Mouse (Mus musculus) limb, embryonic 13.5 days (tissue): ENCODE results near the gene Rptor. TPM values are rescaled to one million over a fixed set of nuclear protein-coding genes. Genes with fewer than 3 reads are reported as not detected.

Experiments used
- ATAC-seq: fragments of 200-750 bp; cut with Nextera tagmentation; 2 replicates; pipeline ENCODE4 v1.8.0; 2017; ENCODE audit warnings: low read depth, moderate number of reproducible peaks, moderate TSS enrichment; ENCODE audit not compliant: low FRiP score
- H3K27ac ChIP-seq: fragments of 300-500 bp; sonication (generic); 2 replicates; pipeline ENCODE4 v1.5.1; 2015; ENCODE audit warnings: inconsistent platforms, mild to moderate bottlenecking, moderate library complexity
- H3K27me3 ChIP-seq: fragments of 300-500 bp; sonication (generic); 2 replicates; pipeline ENCODE4 v1.6.1; 2015; ENCODE audit warnings: mild to moderate bottlenecking, inconsistent platforms
- H3K36me3 ChIP-seq: fragments of 300-500 bp; sonication (generic); 2 replicates; pipeline ENCODE4 v1.6.1; 2015; ENCODE audit warnings: inconsistent platforms, mild to moderate bottlenecking, moderate library complexity
- H3K4me1 ChIP-seq: fragments of 300-500 bp; sonication (generic); 2 replicates; pipeline ENCODE4 v1.6.1; 2015; ENCODE audit warnings: inconsistent platforms
- H3K4me2 ChIP-seq: fragments of 300-500 bp; sonication (generic); replicated peaks from 2 replicates; pipeline ENCODE4 v1.6.1; 2015; ENCODE audit warnings: inconsistent platforms, mild to moderate bottlenecking, moderate library complexity
- H3K4me3 ChIP-seq: fragments of 300-500 bp; sonication (generic); 2 replicates; pipeline ENCODE4 v1.5.1; 2015; ENCODE audit warnings: moderate library complexity, mild to moderate bottlenecking, inconsistent platforms
- H3K9ac ChIP-seq: fragments of 300-500 bp; sonication (generic); 2 replicates; pipeline ENCODE4 v1.6.1; 2015; ENCODE audit warnings: mild to moderate bottlenecking, inconsistent platforms
- H3K9me3 ChIP-seq: fragments of 300-500 bp; sonication (generic); 2 replicates; pipeline ENCODE4 v1.6.1; 2016; ENCODE audit warnings: inconsistent platforms
- WGBS: fragments of 180-500 bp; shearing (Covaris S2); methylation state at CpG from one replicate; pipeline ENCODE4 v1.1.7; 2015; 5-methylcytosine and 5-hydroxymethylcytosine counted together
- polyA plus RNA-seq: library from polyadenylated mRNA; unstranded; fragments of >200 nt; fragmentation: Nextera tagmentation; extraction: Ambion mirVana; gene quantifications from 2 replicates; pipeline ENCODE4 v1.2.1, GENCODE M21; 2015

Gene Rptor
- polyA plus RNA-seq, 1 experiment from 2014 or later, result 11.2 TPM

DNA sequence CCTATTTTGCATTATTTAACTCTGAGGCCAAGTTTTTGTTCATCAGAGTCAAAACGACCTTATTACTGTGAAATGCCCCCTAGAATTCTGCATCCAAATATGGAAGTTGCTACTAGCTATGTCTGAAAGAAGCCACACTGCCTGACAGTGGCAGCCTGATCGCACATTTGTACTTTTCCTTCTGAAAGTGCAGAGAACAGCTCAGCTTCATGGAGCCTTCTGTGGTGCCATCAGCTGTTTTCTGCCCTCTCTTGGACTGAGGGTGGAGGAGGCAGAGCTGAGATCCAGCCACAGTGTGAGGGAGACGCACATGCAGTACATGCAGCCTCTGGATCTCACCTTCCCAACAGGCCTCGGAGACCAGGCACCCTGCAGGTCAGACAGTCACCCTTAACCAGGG is 265.9 kb downstream of the Rptor start:
- WGBS, result 82% methylated on average over 4 of the region's 4 CpGs
- no peak overlapping the region for H3K27ac ChIP-seq
- ATAC-seq, result no peak

DNA sequence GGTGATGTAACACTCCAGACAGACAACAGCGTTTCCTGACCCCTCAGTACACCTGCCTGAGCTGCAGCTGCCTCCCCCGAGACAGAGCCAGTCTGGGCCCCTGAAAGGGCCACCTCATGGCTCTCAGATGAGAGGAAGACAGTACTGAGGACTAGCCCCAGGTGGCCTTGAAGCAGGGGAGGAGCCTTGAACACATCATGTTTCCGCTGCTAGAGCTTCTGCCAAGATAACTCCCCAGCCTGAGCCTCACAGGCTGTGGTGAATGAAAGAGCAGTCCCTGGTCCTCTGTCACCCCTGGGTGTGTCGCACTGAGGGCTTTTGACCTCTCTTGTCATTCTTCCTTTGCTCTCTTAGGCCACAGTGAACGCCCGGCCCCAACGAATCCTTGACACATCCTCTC is 268.4 kb downstream of the Rptor start:
- Histone ChIP-seq H3K27ac (no peak overlapping the region), H3K27me3 (no peaks in the 10 kb centered on the region), H3K9me3 (no peaks in the 10 kb centered on the region), H3K36me3 (peaks cover 77% of the 10 kb centered on the region), H3K4me3 (no peak overlapping the region), H3K4me1 (no peaks in the 10 kb centered on the region), H3K9ac (no peak overlapping the region), H3K4me2 (no peak overlapping the region)
- no peak for ATAC-seq
- WGBS, result 88% methylated on average over 7 of the region's 7 CpGs

More for the DNA sequence above, 265.9 kb downstream of the Rptor start:
- no peak overlapping the region for H3K4me3 ChIP-seq
- H3K4me2 ChIP-seq, result no peak overlapping the region
- H3K27me3 ChIP-seq, result no peaks in the 10 kb centered on the region
- no peak overlapping the region for H3K9ac ChIP-seq
- no peaks in the 10 kb centered on the region for H3K4me1 ChIP-seq
- peaks cover 58% of the 10 kb centered on the region for H3K36me3 ChIP-seq
- H3K9me3 ChIP-seq, result no peaks in the 10 kb centered on the region

DNA sequence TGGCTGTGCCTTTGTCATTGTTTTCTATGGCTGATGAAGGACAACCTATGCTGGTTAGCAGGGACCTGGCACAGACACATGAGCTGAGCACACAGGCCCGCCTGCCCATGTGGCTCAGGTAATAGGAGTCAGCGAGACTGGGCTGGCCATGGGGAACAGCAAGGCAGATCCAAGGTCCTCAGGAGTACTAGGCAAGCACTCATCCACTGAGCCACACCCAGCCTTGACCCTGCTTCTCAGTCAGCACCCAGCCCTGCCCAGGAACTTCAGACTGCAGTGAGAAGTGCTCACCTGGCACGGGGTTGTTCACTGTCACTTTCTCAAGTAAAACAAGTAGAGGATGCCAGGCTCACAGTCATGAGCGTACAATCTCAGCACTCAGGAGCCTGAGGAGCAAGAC is 270.9 kb downstream of the Rptor start:
- no peak overlapping the region for H3K4me2 ChIP-seq
- no peak overlapping the region for H3K27ac ChIP-seq
- H3K9me3 ChIP-seq, result no peaks in the 10 kb centered on the region
- WGBS, result 91% methylated on average over 4 of the region's 4 CpGs
- no peak overlapping the region for H3K4me3 ChIP-seq
- H3K36me3 ChIP-seq, result peaks cover 95% of the 10 kb centered on the region
- no peaks in the 10 kb centered on the region for H3K4me1 ChIP-seq
- no peaks in the 10 kb centered on the region for H3K27me3 ChIP-seq
- ATAC-seq, result no peak
- H3K9ac ChIP-seq, result no peak overlapping the region

DNA sequence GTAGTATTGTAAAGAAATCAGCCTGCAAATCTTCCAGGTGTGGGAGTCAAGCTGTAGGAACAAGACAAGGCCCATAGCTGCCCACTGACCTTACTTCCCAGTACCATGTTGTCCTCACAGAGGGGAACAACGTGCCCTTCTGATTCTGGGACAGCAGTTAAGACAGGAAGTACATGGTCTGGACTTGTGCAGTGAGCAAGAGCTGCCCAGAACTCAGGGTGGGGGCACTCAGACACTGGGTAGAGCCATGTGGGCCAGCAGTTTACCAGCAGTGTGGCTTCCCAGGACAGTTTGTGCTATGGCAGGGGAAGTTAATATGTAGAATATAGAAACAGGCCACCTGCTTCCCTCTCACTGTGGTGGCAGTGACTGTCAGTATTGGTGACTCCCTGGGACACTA is 272.1 kb downstream of the Rptor start:
- ATAC-seq, result no peak
- no peak overlapping the region for H3K9ac ChIP-seq
- H3K4me1 ChIP-seq, result no peaks in the 10 kb centered on the region
- H3K27ac ChIP-seq, result no peak overlapping the region
- H3K4me2 ChIP-seq, result no peak overlapping the region
- WGBS, result 71% methylated on average over 1 of the region's 1 CpGs
- H3K36me3 ChIP-seq, result peaks cover 95% of the 10 kb centered on the region
- no peak overlapping the region for H3K4me3 ChIP-seq
- no peaks in the 10 kb centered on the region for H3K27me3 ChIP-seq
- no peaks in the 10 kb centered on the region for H3K9me3 ChIP-seq

DNA sequence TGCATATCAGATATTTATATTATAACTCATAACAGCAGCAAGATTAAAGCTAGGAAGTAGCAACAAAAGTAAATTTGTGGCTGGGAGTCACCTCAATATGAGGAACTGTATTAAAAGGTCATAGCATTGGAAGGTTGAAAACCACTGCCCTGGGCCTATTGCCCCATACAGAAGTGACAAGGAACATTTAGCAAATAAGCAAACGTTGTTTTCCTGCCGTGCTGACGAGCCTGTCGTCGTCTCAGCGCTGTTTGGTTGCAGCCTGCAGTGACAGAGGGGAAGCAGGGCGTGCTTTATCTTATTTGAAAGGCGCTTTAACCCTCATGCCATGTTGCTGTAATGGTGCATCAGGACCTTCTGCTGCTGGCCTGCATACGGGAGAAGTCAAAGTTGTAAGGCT is 273.0 kb downstream of the Rptor start:
- Histone ChIP-seq H3K36me3 (peaks cover 97% of the 10 kb centered on the region), H3K27me3 (no peaks in the 10 kb centered on the region), H3K9me3 (no peaks in the 10 kb centered on the region), H3K9ac (no peak overlapping the region), H3K4me1 (no peaks in the 10 kb centered on the region), H3K4me2 (no peak overlapping the region), H3K4me3 (no peak overlapping the region), H3K27ac (no peak overlapping the region)
- ATAC-seq, result no peak
- 87% methylated on average over 9 of the region's 9 CpGs for WGBS

DNA sequence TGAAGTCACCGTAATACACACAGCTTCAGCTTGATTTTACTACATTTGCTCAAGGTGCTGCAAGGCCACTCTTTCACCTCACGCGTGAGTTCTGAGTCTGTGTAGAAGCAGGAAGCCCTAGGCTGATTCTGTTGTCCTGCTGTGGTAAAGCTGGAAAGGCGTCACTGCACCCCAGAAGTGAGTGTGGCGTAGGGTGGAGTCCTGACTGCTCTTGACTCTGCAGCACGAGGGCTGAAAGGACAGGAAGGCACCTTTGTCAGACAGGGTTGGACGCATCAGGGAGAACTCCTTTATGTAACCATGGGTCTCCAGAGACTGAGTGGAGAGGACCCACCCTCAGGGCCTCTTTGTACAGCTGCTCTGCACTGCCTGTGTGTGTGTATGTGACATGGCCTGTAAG is 274.4 kb downstream of the Rptor start:
- no peaks in the 10 kb centered on the region for H3K4me1 ChIP-seq
- H3K27ac ChIP-seq, result no peak overlapping the region
- peaks cover 88% of the 10 kb centered on the region for H3K36me3 ChIP-seq
- no peaks in the 10 kb centered on the region for H3K27me3 ChIP-seq
- no peak for ATAC-seq
- H3K9ac ChIP-seq, result no peak overlapping the region
- 92% methylated on average over 7 of the region's 7 CpGs for WGBS
- H3K4me3 ChIP-seq, result no peak overlapping the region
- H3K4me2 ChIP-seq, result no peak overlapping the region
- no peaks in the 10 kb centered on the region for H3K9me3 ChIP-seq

DNA sequence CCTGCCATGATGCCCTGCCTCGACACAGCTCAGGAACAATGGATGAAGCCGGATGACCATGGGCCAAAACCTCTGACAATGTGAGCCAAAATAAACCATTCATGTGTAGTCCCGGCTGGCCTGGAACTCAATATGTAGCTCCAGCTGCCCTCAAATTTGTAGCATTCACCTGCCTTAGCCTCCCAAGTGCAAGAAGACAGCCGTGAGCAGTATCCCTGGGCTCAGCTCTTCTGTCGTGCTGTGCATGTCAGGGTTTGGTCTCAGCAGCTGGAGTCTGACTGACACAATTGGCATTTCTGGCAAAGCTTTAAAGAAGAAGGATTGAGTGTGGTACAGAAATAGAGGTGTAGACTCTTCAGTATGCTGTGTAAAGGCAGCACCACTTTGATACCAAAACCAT is 276.9 kb downstream of the Rptor start:
- no peak for ATAC-seq
- peaks cover 74% of the 10 kb centered on the region for H3K36me3 ChIP-seq
- WGBS, result 94% methylated on average over 5 of the region's 5 CpGs

DNA sequence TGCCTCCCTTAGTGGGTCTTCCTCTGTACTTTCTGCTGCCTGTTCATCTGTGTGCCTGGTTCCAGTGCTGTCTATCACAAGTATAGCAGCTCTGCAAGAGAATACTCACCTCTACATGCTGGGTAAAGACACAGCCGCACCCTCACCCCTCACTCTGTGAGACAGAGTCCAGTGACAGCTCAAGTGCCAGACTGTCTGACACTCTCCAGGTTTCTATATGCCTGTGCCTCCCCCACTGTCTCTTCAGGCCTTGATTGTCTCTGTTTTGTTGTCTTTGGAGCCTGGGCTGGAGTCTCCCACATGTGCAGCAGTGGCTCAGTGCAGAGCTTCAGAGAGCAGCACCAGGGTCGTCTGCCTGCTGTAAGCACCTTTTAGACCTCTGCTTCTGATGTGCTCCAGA is 280.9 kb downstream of the Rptor start:
- Histone ChIP-seq H3K9me3 (no peaks in the 10 kb centered on the region), H3K36me3 (peaks cover 71% of the 10 kb centered on the region), H3K27ac (no peak overlapping the region), H3K9ac (no peak overlapping the region), H3K4me1 (no peaks in the 10 kb centered on the region), H3K4me3 (no peak overlapping the region), H3K27me3 (no peaks in the 10 kb centered on the region), H3K4me2 (no peak overlapping the region)
- ATAC-seq, result no peak
- 51% methylated on average over 2 of the region's 2 CpGs for WGBS

More for the DNA sequence above, 276.9 kb downstream of the Rptor start:
- Histone ChIP-seq H3K9ac (no peak overlapping the region), H3K4me1 (no peaks in the 10 kb centered on the region), H3K27me3 (no peaks in the 10 kb centered on the region), H3K27ac (no peak overlapping the region), H3K9me3 (no peaks in the 10 kb centered on the region), H3K4me3 (no peak overlapping the region), H3K4me2 (no peak overlapping the region)

DNA sequence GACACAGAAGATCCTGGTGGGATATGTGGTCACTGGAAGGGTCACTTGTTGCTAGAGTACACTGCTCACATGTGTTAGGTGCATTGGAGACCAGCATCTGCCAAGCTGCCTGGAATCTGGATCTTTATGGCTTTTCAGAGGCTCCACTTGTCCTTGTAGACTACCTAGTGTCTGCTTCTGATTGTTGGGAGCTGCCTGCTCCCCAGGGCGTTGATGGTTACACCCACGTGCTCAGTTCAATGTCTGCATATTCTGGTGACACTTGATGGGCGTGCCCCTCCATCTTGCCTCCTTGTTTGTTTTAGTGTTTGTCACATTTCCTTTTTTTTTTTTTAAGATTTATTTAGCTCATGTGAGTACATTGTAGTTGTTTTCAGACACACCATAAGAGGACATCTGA is 287.3 kb downstream of the Rptor start:
- WGBS, result 85% methylated on average over 3 of the region's 3 CpGs
- Histone ChIP-seq H3K4me2 (no peak overlapping the region), H3K27me3 (no peaks in the 10 kb centered on the region), H3K9ac (no peak overlapping the region), H3K27ac (no peak overlapping the region), H3K4me3 (no peak overlapping the region), H3K9me3 (no peaks in the 10 kb centered on the region), H3K4me1 (no peaks in the 10 kb centered on the region), H3K36me3 (peaks cover 92% of the 10 kb centered on the region)
- no peak for ATAC-seq

DNA sequence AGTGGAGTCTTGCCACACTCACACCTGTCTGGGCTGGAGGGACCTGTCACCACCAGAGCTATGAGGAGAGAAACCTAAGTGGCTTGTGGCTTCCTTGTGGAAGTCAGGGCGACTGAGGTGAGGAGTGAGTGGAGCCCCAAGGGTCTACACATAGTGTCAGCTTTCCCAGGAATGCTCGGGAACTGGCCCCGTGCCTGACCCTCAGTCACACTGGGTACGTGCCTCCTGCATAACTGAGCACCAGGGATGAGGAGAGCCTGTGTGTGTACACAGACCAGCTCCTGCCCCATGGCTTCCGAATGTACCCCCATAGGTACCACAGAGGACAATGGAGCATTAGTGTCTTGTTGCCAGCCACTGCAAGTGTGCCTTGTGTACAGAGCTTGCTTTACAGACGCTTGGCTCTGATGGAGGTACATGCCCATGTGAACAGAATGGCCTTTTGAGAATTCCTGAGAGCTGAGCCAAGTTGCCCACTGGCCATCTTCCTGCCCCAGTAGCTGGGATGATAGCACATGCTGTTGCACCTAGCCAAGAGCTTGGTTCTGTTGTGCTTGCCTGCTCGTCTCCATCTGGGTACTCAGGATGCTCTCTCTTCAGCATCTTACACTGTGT is 289.0 kb downstream of the Rptor start:
- H3K9ac ChIP-seq, result no peak overlapping the region
- ATAC-seq, result no peak
- no peaks in the 10 kb centered on the region for H3K27me3 ChIP-seq
- no peaks in the 10 kb centered on the region for H3K4me1 ChIP-seq
- H3K4me2 ChIP-seq, result no peak overlapping the region
- WGBS, result 89% methylated on average over 7 of the region's 7 CpGs
- H3K36me3 ChIP-seq, result peaks cover 91% of the 10 kb centered on the region
- no peak overlapping the region for H3K27ac ChIP-seq
- H3K4me3 ChIP-seq, result no peak overlapping the region
- no peaks in the 10 kb centered on the region for H3K9me3 ChIP-seq

DNA sequence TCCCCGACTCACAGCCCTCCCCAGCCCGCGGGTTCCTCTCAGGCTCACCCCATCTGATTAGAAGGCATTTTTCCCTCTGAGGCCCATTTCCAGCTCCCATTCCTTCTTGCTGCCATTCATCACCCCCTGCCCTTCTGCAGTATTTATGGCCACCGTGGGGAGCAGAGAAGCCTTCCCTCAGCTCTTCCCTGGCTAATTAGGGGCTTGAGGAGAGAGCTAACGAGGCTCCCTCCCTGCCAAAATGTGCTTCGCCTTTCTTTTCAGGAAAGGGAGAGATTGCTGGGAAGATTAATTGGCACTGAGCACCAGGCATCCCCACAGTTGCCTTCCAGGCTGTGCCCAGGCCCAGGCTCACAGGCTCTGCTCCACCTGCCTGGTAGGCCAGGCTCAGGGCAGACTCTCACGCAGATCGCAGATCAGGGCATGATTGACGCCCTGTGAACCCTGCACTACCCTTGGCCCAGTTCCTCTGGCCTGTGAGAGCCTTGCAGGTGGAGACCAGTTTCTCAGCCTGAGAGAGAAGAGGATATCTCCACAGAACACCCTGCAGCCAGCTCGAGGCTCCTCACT is 291.0 kb downstream of the Rptor start:
- no peak for ATAC-seq
- H3K27me3 ChIP-seq, result no peaks in the 10 kb centered on the region
- no peak overlapping the region for H3K9ac ChIP-seq
- H3K9me3 ChIP-seq, result no peaks in the 10 kb centered on the region
- H3K4me2 ChIP-seq, result no peak overlapping the region
- H3K36me3 ChIP-seq, result peaks cover 93% of the 10 kb centered on the region
- no peak overlapping the region for H3K27ac ChIP-seq
- no peaks in the 10 kb centered on the region for H3K4me1 ChIP-seq
- WGBS, result 50% methylated on average over 10 of the region's 10 CpGs
- no peak overlapping the region for H3K4me3 ChIP-seq

DNA sequence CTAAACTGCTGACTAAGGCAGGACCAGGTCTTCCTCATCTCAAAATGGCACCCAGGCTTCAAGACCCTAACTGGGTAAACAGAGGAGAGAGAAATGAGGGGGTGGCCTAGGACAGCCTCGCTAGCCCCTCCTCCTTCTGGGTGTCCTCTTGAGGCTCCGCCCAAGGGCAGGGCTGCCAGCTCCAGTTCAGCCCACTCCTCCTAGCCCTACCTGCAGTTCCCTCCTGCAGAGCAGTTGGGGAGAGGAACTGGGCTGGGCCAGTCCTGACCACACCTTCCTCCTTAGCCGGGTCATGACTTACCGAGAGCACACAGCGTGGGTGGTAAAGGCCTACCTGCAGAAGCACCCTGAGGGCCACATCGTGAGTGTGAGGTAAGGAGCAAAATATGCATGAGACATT is 291.9 kb downstream of the Rptor start:
- Histone ChIP-seq H3K4me2 (no peak overlapping the region), H3K4me3 (no peak overlapping the region), H3K4me1 (no peaks in the 10 kb centered on the region), H3K36me3 (peaks cover 93% of the 10 kb centered on the region), H3K9ac (no peak overlapping the region), H3K27me3 (no peaks in the 10 kb centered on the region), H3K9me3 (no peaks in the 10 kb centered on the region), H3K27ac (no peak overlapping the region)
- 60% methylated on average over 6 of the region's 6 CpGs for WGBS
- no peak for ATAC-seq

DNA sequence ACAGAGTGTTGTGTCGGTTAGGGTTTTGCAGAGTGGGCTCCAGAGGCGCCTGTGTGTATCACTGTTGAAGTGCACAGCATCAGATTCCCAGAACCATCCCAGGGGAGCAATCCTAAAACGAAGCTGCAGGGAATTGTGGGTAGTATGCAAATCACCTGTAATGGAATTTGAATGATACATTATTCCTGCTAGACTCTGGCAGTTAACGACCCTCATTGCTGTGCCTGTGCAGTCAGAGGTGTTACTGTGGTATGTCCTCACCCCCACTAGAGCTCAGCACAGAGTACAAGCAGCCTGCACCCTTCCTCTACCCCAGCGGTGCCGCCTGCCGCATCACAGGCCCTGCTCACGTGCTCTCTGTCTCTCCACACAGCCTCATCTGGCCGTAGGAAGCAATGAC is 294.3 kb downstream of the Rptor start:
- ATAC-seq, result no peak
- no peak overlapping the region for H3K4me2 ChIP-seq
- H3K9ac ChIP-seq, result no peak overlapping the region
- H3K9me3 ChIP-seq, result no peaks in the 10 kb centered on the region
- H3K4me1 ChIP-seq, result no peaks in the 10 kb centered on the region
- 76% methylated on average over 9 of the region's 9 CpGs for WGBS
- no peak overlapping the region for H3K27ac ChIP-seq
- no peak overlapping the region for H3K4me3 ChIP-seq
- H3K36me3 ChIP-seq, result peaks cover 72% of the 10 kb centered on the region
- H3K27me3 ChIP-seq, result no peaks in the 10 kb centered on the region
